Mouse (Mus musculus): ENCODE data around the gene Riok1.

Gene Riok1

DNA sequence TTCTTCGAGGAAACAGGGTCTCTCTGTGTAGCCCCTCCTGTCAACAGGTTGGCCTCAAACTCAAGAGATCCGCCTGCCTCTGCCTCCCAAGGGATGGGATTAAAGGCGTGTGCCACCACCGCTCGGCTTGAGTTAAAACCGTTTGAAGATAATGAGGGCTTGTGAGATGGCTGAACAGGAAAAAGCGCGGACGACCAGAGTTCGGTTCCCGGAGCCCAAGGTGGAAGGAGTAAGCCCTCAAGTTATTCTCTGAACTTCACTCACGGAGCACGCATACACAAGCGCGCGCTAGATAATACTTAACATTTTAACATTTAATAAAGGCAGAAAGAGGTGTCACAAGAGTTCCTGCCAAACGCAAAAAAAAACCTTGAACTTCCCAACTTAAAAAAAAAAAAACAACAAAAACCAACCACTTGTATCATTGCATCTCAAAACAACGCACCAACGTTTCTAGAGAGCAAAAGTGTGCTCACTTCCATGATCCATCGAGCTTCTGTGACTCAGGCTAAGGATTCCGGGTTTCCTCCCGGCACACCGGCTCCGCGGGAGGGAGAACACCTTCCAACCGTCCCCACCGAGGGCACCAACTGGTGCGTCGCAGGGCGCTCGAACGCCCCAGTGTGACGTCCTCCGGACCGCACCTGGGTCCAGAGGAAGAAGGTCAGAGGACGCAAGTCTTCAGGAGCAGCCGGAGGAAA is at the start of gene Riok1:
TSS of gene Riok1 (plus strand) at position 653 of the 701 bp plus-strand sequence.
- no peak for DNase-seq (ENCODE audit: extremely low spot score, low read depth, low spot score)

DNA sequence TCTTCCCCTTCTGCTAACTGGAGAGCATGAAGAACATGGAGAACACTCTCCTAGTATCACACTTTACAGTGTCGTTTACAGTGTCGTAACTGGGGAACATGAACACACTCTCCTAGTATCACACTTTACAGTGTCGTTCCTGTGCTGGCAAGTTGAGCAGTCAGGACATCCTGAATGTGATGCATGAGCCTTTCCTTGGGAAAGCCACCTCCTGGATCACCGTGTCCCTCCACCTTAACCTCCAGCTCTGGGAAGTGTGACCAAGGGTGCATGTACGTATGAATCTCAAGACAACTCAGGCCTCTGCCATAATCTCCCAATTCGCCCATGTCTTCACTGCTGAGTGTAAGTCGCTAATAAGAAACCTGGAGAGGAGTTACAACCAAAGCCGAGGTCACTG is 47.1 kb upstream of the Riok1 start:
- DNase-seq (ENCODE audit: extremely low spot score, low read depth, low spot score) = no peak

GRCm38 (mm10) chr13:37992638-37993371 is 44.0 kb upstream of the Riok1 start:
- no peak for DNase-seq (ENCODE audit: extremely low spot score, low read depth, low spot score)

DNA sequence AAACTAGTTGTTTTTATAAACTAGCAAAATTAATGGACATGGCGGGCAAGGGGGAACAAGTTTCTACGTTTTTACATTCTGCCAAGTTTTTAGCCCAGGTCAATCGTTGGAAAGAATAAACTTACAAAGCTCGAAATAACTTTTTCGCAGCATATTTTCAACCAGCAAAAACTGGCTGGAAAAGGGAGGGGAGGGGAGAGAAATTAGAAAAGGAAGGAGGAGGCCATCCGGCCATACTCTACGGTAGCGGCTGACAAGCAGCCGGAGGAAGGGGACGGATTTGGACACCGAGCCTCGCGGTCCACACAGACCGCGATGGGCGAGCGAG is 43.5 kb upstream of the Riok1 start:
- no peak for DNase-seq (ENCODE audit: extremely low spot score, low read depth, low spot score)

DNA sequence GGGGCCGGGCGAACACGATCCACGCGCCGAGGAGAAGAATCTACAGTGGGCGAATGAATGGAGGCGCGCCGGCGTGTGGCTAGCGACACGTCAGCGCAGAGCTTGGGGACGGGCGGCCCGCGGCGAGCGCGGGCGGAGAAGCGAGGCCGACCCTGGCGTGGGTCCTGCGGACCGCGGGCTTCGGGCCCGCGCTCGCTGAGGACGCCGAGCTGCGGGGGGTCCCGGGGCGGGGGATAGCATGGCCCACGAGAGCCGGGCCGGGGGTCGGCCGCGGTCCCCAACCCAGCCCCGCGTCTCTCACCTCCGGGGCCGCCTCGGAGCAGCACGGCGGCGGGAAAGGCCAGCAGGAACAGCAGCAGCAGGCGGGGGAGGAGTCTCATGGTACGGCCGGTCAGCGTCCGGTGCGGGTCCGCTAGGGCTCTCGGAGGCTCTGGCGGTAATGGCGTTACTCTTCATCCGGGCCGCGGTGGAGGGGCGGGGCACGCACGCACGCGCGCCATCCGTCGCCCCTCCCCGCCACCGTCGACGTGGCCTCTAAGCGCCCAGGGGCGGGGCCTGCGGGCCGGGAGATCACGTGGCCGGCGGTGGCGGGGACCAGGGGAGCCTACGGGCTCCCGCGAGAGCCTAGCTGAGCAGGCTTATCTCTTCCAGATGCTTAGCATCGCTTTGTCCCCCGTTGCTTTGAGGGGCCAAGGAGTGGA is 42.9 kb upstream of the Riok1 start, which contains the start of gene Ssr1:
TSS of gene Ssr1 (minus strand) at position 514 of the 701 bp plus-strand sequence.
- DNase-seq (ENCODE audit: extremely low spot score, low read depth, low spot score) = peak; percentile 54

DNA sequence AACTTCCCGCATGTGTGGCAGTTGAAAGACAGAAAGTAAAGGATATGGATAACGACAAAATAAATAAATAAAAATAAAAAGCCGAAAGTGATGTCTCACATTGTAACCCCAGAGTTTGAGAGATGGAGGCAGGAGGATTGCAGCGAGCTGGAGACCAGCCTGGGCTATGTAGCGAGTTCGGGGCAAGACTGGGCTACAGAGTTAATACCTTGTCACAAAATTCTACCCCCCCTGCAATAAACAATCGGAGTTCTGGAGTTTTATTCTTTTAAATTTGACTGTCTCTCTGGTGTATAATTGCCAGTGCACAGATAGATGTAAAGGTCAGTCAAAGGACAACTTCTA is 42.4 kb upstream of the Riok1 start:
- no peak for DNase-seq (ENCODE audit: extremely low spot score, low read depth, low spot score)

- DNase-seq (ENCODE audit: extremely low spot score, low read depth, low spot score) = no peak
These were observed 37.1 kb upstream of the Riok1 start for GRCm38 (mm10) chr13:37999713-38000112.

DNA sequence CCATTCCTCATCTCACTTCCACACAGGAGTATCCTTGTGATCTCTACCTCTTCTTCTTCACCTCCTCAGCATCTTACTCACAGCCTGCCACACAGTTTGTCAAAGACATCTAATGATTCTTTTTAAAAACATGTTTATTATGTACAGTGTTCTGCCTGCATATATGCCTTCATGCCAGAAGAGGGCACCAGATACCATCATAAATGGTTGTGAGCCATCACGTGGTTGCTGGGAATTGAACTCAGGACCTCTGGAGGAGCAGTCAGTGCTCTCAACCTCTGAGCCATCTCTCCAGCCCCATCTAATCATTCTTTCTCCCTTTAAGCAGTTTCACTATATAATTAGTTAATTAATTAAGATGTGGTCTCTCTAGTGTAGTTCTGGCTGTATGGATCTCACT is 34.3 kb upstream of the Riok1 start:
- no peak for DNase-seq (ENCODE audit: extremely low spot score, low read depth, low spot score)

DNA sequence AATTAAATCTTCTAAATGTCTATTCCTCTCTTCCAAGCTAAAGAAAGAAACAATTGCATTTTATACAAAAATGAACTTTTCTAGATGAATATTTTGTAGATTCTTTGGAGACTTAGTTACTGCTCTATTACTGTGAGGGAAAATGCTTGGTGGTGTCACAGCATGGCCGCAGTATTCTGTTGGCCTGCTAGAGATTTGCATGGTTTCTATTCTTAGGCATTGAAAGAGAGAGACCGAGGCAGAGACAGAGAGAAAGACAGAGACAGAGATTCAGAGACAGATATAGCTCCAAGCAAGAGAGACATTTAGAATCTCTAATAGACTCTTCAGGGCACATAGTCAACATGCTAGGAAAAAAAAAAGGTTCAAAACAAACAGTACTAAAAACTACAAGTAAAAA is 28.8 kb upstream of the Riok1 start:
- no peak for DNase-seq (ENCODE audit: extremely low spot score, low read depth, low spot score)

- DNase-seq (ENCODE audit: extremely low spot score, low read depth, low spot score) = no peak
These were observed 26.9 kb upstream of the Riok1 start for GRCm38 (mm10) chr13:38009721-38010408.

DNA sequence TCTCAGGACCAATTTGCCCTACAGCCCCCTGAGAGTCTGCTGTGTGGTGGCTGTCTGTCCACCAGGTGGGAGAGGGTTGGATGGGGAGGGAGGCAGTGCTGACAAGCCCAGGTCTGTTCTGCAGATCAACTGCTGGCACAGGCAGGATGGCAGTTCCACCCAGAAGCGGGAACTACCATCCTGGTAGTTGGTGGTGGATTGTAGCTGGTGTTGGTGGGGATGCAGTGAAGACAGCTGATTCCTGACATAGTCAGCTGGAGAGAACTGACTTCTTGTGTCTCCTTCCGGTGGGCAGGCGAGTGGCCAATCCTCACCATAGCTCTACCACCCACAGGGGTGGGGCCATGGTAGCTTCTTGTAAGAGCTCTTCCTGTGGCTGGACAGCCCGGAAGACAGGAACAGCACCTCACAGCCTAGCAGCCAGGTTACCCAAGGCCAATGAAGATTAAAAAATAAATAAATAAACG is 26.3 kb upstream of the Riok1 start:
- DNase-seq (ENCODE audit: extremely low spot score, low read depth, low spot score) = no peak

GRCm38 (mm10) chr13:38012436-38012835 is 24.4 kb upstream of the Riok1 start:
- no peak for DNase-seq (ENCODE audit: extremely low spot score, low read depth, low spot score)

DNA sequence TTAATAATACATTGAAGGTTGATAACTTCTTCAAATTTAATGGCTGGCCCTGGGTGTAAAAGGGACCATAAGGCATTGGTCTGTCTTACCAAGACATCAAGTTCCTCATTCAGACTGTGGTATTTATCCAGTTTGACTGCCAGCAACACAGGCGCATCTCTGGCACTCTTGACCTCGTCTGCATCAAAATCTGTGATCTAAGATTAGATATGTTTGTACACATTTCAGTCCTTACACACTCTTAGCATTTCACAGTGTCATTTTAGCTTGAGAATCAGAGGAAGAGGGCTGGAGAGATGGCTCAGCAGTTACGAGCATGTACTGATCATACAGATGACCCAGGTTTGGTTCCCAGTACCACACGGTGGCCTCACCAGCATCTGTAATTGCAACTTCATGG is 21.2 kb upstream of the Riok1 start:
- no peak for DNase-seq (ENCODE audit: extremely low spot score, low read depth, low spot score)

GRCm38 (mm10) chr13:38018791-38019190 is 18.0 kb upstream of the Riok1 start:
- DNase-seq (ENCODE audit: extremely low spot score, low read depth, low spot score) = no peak

GRCm38 (mm10) chr13:38025874-38026273 is 10.9 kb upstream of the Riok1 start:
- no peak for DNase-seq (ENCODE audit: extremely low spot score, low read depth, low spot score)

DNA sequence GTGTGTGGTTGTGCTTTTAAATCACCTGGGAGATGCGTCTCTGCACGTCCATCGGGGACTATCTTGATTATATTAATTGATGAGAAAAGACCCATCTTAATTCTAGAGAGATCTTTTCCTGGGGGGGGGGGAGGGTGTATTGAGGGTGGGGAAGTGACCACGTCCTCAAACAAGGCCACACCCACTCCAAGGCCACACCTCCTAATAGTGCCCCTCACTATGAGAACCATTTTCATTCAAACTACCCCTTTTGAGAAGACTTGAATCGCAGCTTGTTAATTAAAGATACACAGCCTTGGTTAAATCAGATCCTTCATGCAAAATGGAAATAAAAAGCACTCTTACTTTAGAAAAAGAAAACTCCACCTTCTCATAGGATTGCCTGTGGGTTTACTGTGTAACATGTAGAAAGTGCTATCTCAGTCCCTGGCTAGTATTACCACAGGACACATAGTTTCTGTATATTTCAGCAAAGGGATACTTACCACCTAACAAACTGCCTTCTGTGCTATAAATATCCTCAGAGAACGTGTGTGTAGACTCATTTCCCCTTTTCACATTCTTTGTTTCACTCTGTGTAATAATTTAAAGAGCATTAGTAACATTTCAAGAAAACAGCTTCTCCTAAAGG is 9.1 kb upstream of the Riok1 start:
- no peak for DNase-seq (ENCODE audit: extremely low spot score, low read depth, low spot score)

GRCm38 (mm10) chr13:38028407-38028806 is 8.4 kb upstream of the Riok1 start:
- DNase-seq (ENCODE audit: extremely low spot score, low read depth, low spot score) = no peak

- DNase-seq (ENCODE audit: extremely low spot score, low read depth, low spot score) = peak; percentile 93
These were observed 371 bp downstream of the Riok1 start, which contains the start of gene Cage1 for GRCm38 (mm10) chr13:38037044-38037687. Cage1 (minus strand) TSS chr13:38037069.

- DNase-seq (ENCODE audit: extremely low spot score, low read depth, low spot score) = no peak
These were observed 1.0 kb downstream of the Riok1 start for GRCm38 (mm10) chr13:38037811-38038210.

DNA sequence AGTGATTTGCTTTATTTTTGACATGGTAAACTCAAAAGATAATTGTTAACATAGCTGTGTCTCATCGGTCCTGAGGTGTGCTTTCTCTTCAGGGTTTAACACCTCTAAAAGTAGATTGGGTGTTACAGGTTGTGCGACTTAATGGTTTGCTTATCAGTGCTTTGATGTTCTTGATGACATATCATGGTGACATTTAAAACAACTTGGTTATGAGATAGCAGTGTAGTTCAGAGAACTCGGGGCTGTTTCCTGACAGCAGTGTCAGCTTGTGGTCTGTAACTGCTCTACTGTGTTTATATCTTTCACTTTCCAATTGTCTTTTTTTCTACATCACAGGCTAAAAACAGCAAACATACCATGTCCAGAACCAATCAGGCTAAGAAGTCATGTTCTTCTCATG is 13.1 kb downstream of the Riok1 start:
- no peak for DNase-seq (ENCODE audit: extremely low spot score, low read depth, low spot score)

All from hindlimb bud, embryonic 11.5 days (tissue).